Mouse (Mus musculus) embryo, embryonic 9.5 days (tissue): ENCODE measurements around the gene Tcea3.

ENCODE experiments used
- DNase-seq: peaks from one replicate; pipeline ENCODE4 v3.0.0-alpha.2; 2017; ENCODE audit errors: extremely low spot score

Tcea3 gene

GRCm38 (mm10) chr4:136320016-136320415 lies 72.5 kb downstream of the Tcea3 start:
- no peak for DNase-seq

- DNase-seq, result no peak
Measured at GRCm38 (mm10) chr4:136324226-136324625, 76.7 kb downstream of the Tcea3 start.
